Mouse (Mus musculus) CH12.LX (cell line): ENCODE measurements around the gene Vps11.

Source experiments
- CTCF ChIP-seq, 2 experiments: IDR thresholded peaks in 1 of 2; conservative IDR thresholded peaks in 1 of 2; 2 replicates each; pipeline ENCODE4 v1.5.1; 2011 to 2012; ENCODE audit warnings: low read depth in 2 of 2, low read length in 2 of 2, improper control_type of control experiment in 1 of 2, inconsistent platforms in 1 of 2, mild to moderate bottlenecking in 1 of 2, moderate library complexity in 1 of 2
- GABPA ChIP-seq: IDR thresholded peaks from 2 replicates; pipeline ENCODE4 v1.6.1; 2012; ENCODE audit warnings: low read depth, low read length, improper control_type of control experiment, inconsistent platforms; ENCODE audit not compliant: insufficient replicate concordance
- HCFC1 ChIP-seq: IDR thresholded peaks from 2 replicates; pipeline ENCODE4 v1.6.1; 2012; ENCODE audit warnings: low read depth, mild to moderate bottlenecking, inconsistent platforms, low read length, improper control_type of control experiment
- JUND ChIP-seq: conservative IDR thresholded peaks from 2 replicates; pipeline ENCODE4 v1.6.1; 2011; ENCODE audit warnings: low read depth, low read length, improper control_type of control experiment
- POLR2A ChIP-seq: IDR thresholded peaks from 2 replicates; pipeline ENCODE4 v1.6.1; 2011; ENCODE audit warnings: low read depth, mild to moderate bottlenecking, improper control_type of control experiment, low read length
- POLR2AphosphoS2 ChIP-seq: IDR thresholded peaks from 2 replicates; pipeline ENCODE4 v1.6.1; 2011; ENCODE audit warnings: low read depth, low read length, improper control_type of control experiment
- TBP ChIP-seq: conservative IDR thresholded peaks from 2 replicates; pipeline ENCODE4 v1.6.1; 2011; ENCODE audit warnings: low read depth, low read length, improper control_type of control experiment

DNA sequence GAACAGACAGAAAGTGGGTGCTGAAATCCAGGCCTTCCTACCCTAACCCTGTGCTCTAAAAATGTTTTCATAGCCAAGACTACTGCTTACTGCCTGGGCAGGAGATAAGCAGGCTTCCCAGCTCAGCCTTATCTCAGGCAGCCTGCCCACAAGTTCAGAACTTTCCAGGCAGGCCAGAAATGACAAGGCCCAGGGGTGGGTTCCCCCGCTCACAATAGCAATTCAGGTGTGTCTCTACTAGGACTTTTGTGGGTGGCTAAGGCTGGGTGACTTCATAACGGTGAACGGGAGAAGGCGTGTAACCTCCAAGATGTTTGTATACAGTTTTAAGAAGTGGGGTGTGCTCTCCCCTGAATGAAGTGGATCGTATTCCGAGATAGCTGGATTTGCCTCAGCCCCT lies 18.2 kb downstream of the Vps11 start:
- TF ChIP-seq JUND (no peak), POLR2A (no peak), POLR2AphosphoS2 (no peak), HCFC1 (no peak), CTCF (conservative IDR thresholded peaks at IDR 0.05 in 1 of 2, IDR thresholded peaks at IDR 0.05 in 1 of 2; ENCODE audit: low read depth in 2 of 2, low read length in 2 of 2) (no peak), TBP (no peak), GABPA (no peak)
